Mouse (Mus musculus) liver, adult 2 months (tissue): ENCODE data around the gene Ccer2. TPM values are rescaled to one million over a fixed set of nuclear protein-coding genes. Genes with fewer than 3 reads are reported as not detected.

Source experiments
- DNase-seq: peaks from one replicate; pipeline ENCODE4 v3.0.0-alpha.2; 2011; ENCODE audit warnings: low read depth, low spot score; ENCODE audit errors: extremely low read depth
- H3K27ac ChIP-seq: fragments of 200-500 bp; replicated peaks from 2 replicates; pipeline ENCODE4 v1.5.1; 2012; ENCODE audit warnings: low read depth, mild to moderate bottlenecking, control low read depth, inconsistent platforms, low read length; ENCODE audit not compliant: insufficient read depth
- H3K27me3 ChIP-seq: fragments of 200-500 bp; 2 replicates; pipeline ENCODE4 v1.6.1; 2012; ENCODE audit warnings: mild to moderate bottlenecking, moderate library complexity, low read length, inconsistent platforms; ENCODE audit not compliant: control insufficient read depth, insufficient read depth
- H3K36me3 ChIP-seq: fragments of 200-500 bp; 2 replicates; pipeline ENCODE4 v1.6.1; 2012; ENCODE audit warnings: low read length, inconsistent platforms; ENCODE audit not compliant: control insufficient read depth, insufficient read depth
- H3K4me1 ChIP-seq: fragments of 200-500 bp; 2 replicates; pipeline ENCODE4 v1.6.1; 2011; ENCODE audit warnings: low read length; ENCODE audit not compliant: control insufficient read depth, insufficient read depth
- H3K4me3 ChIP-seq: fragments of 200-500 bp; 2 replicates; pipeline ENCODE4 v1.5.1; 2011; ENCODE audit warnings: low read depth, mild to moderate bottlenecking, control low read depth, low read length, moderate library complexity; ENCODE audit not compliant: insufficient read depth
- H3K79me2 ChIP-seq: fragments of 200-500 bp; 2 replicates; pipeline ENCODE4 v1.6.1; 2012; ENCODE audit warnings: inconsistent platforms, mild to moderate bottlenecking, low read length, moderate library complexity; ENCODE audit not compliant: control insufficient read depth, insufficient read depth
- H3K9ac ChIP-seq: fragments of 200-500 bp; 2 replicates; pipeline ENCODE4 v1.6.1; 2012; ENCODE audit warnings: low read depth, mild to moderate bottlenecking, control low read depth, inconsistent platforms, low read length
- CTCF ChIP-seq: fragments of 200-500 bp; IDR thresholded peaks from 2 replicates; pipeline ENCODE4 v1.5.1; 2011; ENCODE audit warnings: low read depth, low read length, control low read depth
- POLR2A ChIP-seq: fragments of 200-500 bp; IDR thresholded peaks from 2 replicates; pipeline ENCODE4 v1.6.1; 2011; ENCODE audit warnings: low read length, control low read depth; ENCODE audit not compliant: insufficient read depth; ENCODE audit errors: extremely low read depth
- WGBS: fragments of 180-500 bp; shearing (Covaris S2); methylation state at CpG from one replicate; pipeline ENCODE4 v1.1.7; 2018; 5-methylcytosine and 5-hydroxymethylcytosine counted together
- polyA plus RNA-seq: library from polyadenylated mRNA; depleted of rRNA; stranded (reverse); fragments of >200 nt; gene quantifications from 2 replicates; pipeline ENCODE4 v1.2.3, GENCODE M21; 2012
- total RNA-seq: library from RNA; depleted of rRNA; stranded (reverse); fragments of >200 nt; gene quantifications from 2 replicates; pipeline ENCODE4 v1.2.3, GENCODE M21; 2014

Ccer2 gene
- total and polyA plus RNA-seq, 2 experiments, result not detected

DNA sequence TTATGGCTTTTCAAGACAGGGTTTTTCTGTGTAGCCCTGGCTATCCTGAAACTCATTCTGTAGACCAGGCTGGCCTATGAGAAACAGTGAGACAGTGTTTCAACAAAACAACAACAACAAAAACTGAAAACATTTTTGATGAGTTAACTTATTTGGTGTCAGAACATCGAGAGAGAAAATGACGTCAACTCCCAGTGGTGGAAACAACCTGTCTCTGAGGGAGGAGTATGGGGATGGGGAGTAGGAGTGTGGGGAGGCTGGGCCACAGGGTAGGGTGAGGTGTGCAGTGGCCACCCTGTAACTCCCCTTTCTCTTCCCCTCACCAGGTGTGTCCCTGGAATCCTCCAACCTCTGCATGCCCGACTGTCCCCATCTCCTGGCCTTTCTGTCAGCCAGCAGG is 38.5 kb downstream of the Ccer2 start:
- Histone ChIP-seq H3K79me2 (no peaks in the 10 kb centered on the region), H3K27me3 (no peaks in the 10 kb centered on the region), H3K27ac (no peak overlapping the region), H3K4me1 (peaks cover 3% of the 10 kb centered on the region; the same call in 1 of the 2 replicates), H3K4me3 (no peak overlapping the region), H3K36me3 (no peaks in the 10 kb centered on the region), H3K9ac (no peak overlapping the region)
- DNase-seq, result no peak
- 80% methylated on average over 3 of the region's 3 CpGs for WGBS
- TF ChIP-seq POLR2A (no peak), CTCF (no peak)

DNA sequence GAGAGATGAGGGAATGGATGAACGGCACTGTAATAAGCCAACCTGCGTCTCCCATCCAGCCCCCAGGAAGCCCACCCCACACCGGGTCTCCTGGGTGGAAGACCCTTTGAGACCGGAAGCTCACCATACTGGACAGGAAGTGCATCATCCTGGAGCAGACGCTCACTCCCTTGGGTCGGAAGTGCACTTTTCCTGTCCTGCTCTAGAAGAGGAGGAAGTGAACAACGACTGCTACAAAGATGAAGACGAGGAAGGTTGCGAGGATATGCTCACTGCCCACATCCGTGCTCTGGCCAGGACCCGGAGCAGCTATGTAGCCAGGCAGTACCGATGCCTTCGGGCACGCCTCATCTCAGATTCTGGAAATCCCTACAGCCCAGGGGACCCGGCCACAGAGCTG is 39.9 kb downstream of the Ccer2 start:
- Histone ChIP-seq H3K27ac (peak overlapping the region; percentile 7), H3K27me3 (no peaks in the 10 kb centered on the region), H3K9ac (0 out of 2 replicates have a peak overlapping the region, but pooled peaks have one; percentile 7), H3K36me3 (no peaks in the 10 kb centered on the region), H3K4me1 (peaks cover 3% of the 10 kb centered on the region; the same call in 1 of the 2 replicates), H3K4me3 (peak overlapping the region; percentile 53), H3K79me2 (no peaks in the 10 kb centered on the region)
- WGBS, result 72% methylated on average over 15 of the region's 15 CpGs
- no peak for DNase-seq
- no peak for TF ChIP-seq POLR2A
- TF ChIP-seq CTCF, result no peak

DNA sequence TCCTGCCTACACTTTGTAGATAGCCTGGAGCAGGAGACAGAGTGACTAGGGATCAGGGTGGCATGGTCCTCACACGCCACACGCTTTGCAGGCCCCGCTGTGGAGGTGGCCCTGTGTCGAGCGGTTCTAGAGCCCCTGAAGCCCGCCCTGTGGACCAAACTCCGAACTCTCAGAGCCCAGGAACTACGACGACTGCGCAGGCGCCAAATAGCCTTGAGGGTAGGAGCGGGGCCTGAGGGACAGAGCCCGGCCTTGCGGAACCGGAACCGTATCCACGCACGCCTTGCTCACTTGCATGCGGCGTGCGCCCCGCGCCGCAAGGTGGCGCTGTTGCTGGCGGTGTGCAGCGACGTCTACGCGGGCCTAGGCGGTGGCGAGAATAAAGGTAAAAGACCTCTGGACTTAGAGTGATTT is 40.6 kb downstream of the Ccer2 start:
- WGBS, result 6% methylated on average over 32 of the region's 32 CpGs
- H3K4me1 ChIP-seq, result peaks cover 3% of the 10 kb centered on the region; the same call in 1 of the 2 replicates
- peak overlapping the region; percentile 42 for H3K9ac ChIP-seq
- H3K79me2 ChIP-seq, result no peaks in the 10 kb centered on the region
- H3K36me3 ChIP-seq, result no peaks in the 10 kb centered on the region
- TF ChIP-seq POLR2A, result no peak
- peak; percentile 98 for TF ChIP-seq CTCF
- peak; percentile 52 for DNase-seq
- H3K4me3 ChIP-seq, result peak overlapping the region; percentile 53
- peak overlapping the region; percentile 2; the same call in 1 of the 2 replicates for H3K27ac ChIP-seq
- H3K27me3 ChIP-seq, result no peaks in the 10 kb centered on the region

DNA sequence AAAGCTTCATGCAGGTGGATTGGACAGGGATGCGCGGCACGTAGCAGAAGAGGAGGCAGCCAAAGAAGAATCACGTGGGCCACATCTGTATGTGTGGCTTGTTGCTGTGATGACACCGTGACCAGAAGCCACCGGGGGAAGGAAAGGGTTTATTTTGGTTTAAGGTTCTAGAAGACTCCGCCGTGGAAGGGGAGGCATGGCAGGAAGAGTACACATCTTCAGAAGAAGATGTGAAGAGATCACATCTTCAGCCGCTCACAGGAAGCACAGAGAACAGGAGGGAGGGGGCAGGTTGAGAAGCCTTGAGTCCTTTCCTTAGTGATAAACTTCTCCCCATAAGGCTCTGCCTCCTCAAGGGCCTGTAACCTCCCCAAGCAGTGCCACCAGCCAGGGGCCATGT is 44.0 kb downstream of the Ccer2 start:
- no peak for TF ChIP-seq POLR2A
- no peak for TF ChIP-seq CTCF
- Histone ChIP-seq H3K27me3 (no peaks in the 10 kb centered on the region), H3K79me2 (no peaks in the 10 kb centered on the region), H3K4me3 (no peak overlapping the region), H3K9ac (no peak overlapping the region), H3K4me1 (peaks cover 9% of the 10 kb centered on the region), H3K27ac (no peak overlapping the region), H3K36me3 (no peaks in the 10 kb centered on the region)
- no peak for DNase-seq
- WGBS, result 95% methylated on average over 9 of the region's 9 CpGs

DNA sequence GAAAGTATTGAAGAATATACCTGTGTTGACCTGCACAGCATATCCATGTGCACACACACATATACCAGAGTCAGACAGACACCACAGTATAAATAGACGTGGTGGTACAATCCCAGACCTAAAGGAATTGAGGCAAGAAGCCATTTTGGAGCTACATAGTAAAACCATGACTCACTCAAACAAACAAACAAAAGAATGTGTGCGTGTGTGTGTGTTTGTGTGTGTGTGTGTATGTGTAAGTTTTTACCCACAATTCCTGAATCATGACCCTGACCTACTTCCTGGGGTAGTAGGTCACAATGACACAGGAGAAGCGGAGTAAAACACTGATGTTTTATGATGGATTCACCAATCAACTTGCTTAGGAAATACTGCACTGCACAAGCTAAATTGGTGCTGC is 45.5 kb downstream of the Ccer2 start:
- WGBS, result 39% methylated on average over 3 of the region's 3 CpGs
- no peak for TF ChIP-seq POLR2A
- no peak for TF ChIP-seq CTCF
- peaks cover 9% of the 10 kb centered on the region for H3K4me1 ChIP-seq
- no peak overlapping the region for H3K4me3 ChIP-seq
- no peak overlapping the region for H3K9ac ChIP-seq
- no peak for DNase-seq
- no peaks in the 10 kb centered on the region for H3K79me2 ChIP-seq
- H3K27ac ChIP-seq, result no peak overlapping the region
- no peaks in the 10 kb centered on the region for H3K27me3 ChIP-seq
- no peaks in the 10 kb centered on the region for H3K36me3 ChIP-seq

DNA sequence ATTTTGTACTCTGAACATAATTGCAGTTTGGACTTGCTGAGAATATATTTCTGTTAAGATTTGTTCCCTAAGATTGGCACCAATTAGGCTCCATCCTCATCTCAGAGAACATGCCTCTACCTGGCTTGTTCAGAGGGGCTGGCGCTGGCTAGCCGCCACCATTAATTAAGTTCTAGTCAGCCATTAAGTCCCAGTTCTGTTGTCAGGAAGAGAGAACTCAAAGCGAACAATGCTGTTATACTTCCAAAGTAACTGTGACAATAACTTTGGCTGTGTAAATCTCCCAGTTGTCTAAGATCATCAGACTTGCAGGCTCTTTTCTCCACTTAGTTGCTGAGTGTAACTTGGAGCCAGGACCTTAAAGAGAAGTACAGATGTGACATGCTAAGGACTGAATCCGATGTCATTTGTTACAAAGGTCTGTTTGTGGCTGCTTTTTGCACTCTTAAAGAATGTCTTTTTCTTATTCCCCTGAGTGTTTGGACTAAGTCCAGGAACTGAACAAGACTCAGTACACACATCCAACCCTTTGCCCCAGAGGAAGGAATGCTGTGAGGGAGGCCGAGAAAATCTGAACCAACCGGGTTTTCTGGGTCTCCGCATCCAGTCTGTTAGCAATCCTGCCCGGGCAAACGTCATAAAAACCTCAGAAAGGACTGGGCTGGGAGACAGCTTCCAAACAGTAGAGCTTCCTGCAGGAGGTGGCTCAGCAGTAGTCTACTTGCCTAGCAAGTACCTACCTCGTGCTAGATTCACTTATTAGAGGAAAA is 46.1 kb downstream of the Ccer2 start:
- Histone ChIP-seq H3K9ac (no peak overlapping the region), H3K36me3 (no peaks in the 10 kb centered on the region), H3K27me3 (no peaks in the 10 kb centered on the region), H3K79me2 (no peaks in the 10 kb centered on the region), H3K4me3 (no peak overlapping the region), H3K27ac (no peak overlapping the region), H3K4me1 (peaks cover 6% of the 10 kb centered on the region)
- no peak for DNase-seq
- WGBS, result 57% methylated on average over 10 of the region's 10 CpGs
- TF ChIP-seq POLR2A (no peak), CTCF (no peak)
